In genomic region chr6:90987561-90988298, GRCm38 (mm10) we compare ENCODE assay signal across 8 mouse cellular contexts. TPM values are rescaled to one million over a fixed set of nuclear protein-coding genes. Genes with fewer than 3 reads are reported as not detected.
DNase-seq lines count a peak whose midpoint lies in the region; ATAC-seq and TF ChIP-seq lines count a peak whose summit lies in the region.

No protein-coding gene starts in this region.

- TF ChIP-seq CTCF in E14TG2a.4 (conservative IDR thresholded peaks at IDR 0.05; ENCODE audit: low read length) = no peak
- no peak for TF ChIP-seq CTCF in midbrain, postnatal 0 days (IDR thresholded peaks at IDR 0.05)

- peak overlapping the region; percentile 88 for H3K4me3 ChIP-seq in E14TG2a.4 (replicated peaks; ENCODE audit: low read length)
- H3K4me3 ChIP-seq in limb, embryonic 13.5 days = peak overlapping the region; percentile 72
- peak overlapping the region; percentile 63 for H3K4me3 ChIP-seq in midbrain, postnatal 0 days (ENCODE audit: low read depth, low read length)

- no peak for DNase-seq in frontal cortex, postnatal 14 days (ENCODE audit: low spot score in 2 of 2)
- DNase-seq in embryo, embryonic 10.5 days (ENCODE audit: low spot score) = peak; percentile 43
- DNase-seq in heart, postnatal 36 days = peak; percentile 18 to 25
- DNase-seq in midbrain, postnatal 0 days (ENCODE audit: low spot score) = no peak
- peak; percentile 45 for DNase-seq in testis, postnatal 14 days (ENCODE audit: low spot score)

- intact Hi-C loops in heart, postnatal 36 days (cut with DNase I) = loop anchor here (5.0 kb wide), 1 partner anchor 105 kb away; no protein-coding TSS in a partner anchor

- peak overlapping the region; percentile 99 for H3K4me2 ChIP-seq in limb, embryonic 13.5 days (replicated peaks)
- H3K4me2 ChIP-seq in midbrain, postnatal 0 days (ENCODE audit: low read depth, low read length, poor library complexity, severe bottlenecking) = peak overlapping the region; percentile 97

- H3K4me1 ChIP-seq in E14TG2a.4 (replicated peaks; ENCODE audit: low read depth, low read length) = peaks cover 17% of the 10 kb centered on the region
- H3K4me1 ChIP-seq in limb, embryonic 13.5 days = peaks cover 18% of the 10 kb centered on the region
- H3K4me1 ChIP-seq in midbrain, postnatal 0 days (ENCODE audit: insufficient read depth, low read length) = peaks cover 5% of the 10 kb centered on the region; the same call in 1 of the 2 replicates

- no peaks in the 10 kb centered on the region for H3K36me3 ChIP-seq in E14TG2a.4 (ENCODE audit: insufficient read depth, low read length)
- no peaks in the 10 kb centered on the region for H3K36me3 ChIP-seq in limb, embryonic 13.5 days
- H3K36me3 ChIP-seq in midbrain, postnatal 0 days (ENCODE audit: insufficient read depth, low read length) = no peaks in the 10 kb centered on the region

- peak overlapping the region; percentile 81 for H3K9ac ChIP-seq in limb, embryonic 13.5 days
- peak overlapping the region; percentile 59 for H3K9ac ChIP-seq in midbrain, postnatal 0 days (replicated peaks; ENCODE audit: low read length, poor library complexity, severe bottlenecking)

- ATAC-seq in frontal cortex, adult (ENCODE audit: low TSS enrichment) = peak; percentile 5; the same call in 1 of the 2 replicates
- ATAC-seq in limb, embryonic 13.5 days (ENCODE audit: low FRiP score, low read depth) = 0 out of 2 replicates have a peak, but pooled peaks have one; percentile 0
- ATAC-seq in midbrain, postnatal 0 days (ENCODE audit: low FRiP score) = peak; percentile 21

- WGBS in limb, embryonic 13.5 days = under 1% methylated on average over 69 of the region's 76 CpGs
- WGBS in midbrain, postnatal 0 days = under 1% methylated on average over 65 of the region's 76 CpGs

- H3K27ac ChIP-seq in limb, embryonic 13.5 days = peak overlapping the region; percentile 22; the same call in 1 of the 2 replicates
- peak overlapping the region; percentile 38; the same call in 1 of the 2 replicates for H3K27ac ChIP-seq in midbrain, postnatal 0 days (ENCODE audit: low read depth, low read length)

- peaks cover 41% of the 10 kb centered on the region for H3K27me3 ChIP-seq in E14TG2a.4 (ENCODE audit: insufficient read depth, low read length)
- H3K27me3 ChIP-seq in limb, embryonic 13.5 days = peaks cover 24% of the 10 kb centered on the region
- no peaks in the 10 kb centered on the region for H3K27me3 ChIP-seq in midbrain, postnatal 0 days (ENCODE audit: insufficient read depth, low read length)

- H3K9me3 ChIP-seq in E14TG2a.4 (ENCODE audit: low read length) = peaks cover 12% of the 10 kb centered on the region
- peaks cover 7% of the 10 kb centered on the region; the same call in 1 of the 2 replicates for H3K9me3 ChIP-seq in limb, embryonic 13.5 days
- H3K9me3 ChIP-seq in midbrain, postnatal 0 days (ENCODE audit: low read length) = no peaks in the 10 kb centered on the region

RNA-seq across cellular contexts. Expression of gene Iqsec1, which starts 0.8 kb away (rescaled TPM):
- 100 to 1,000 TPM; 135 to 142 TPM for total RNA-seq in heart, postnatal 36 days (2021)
- 10.3 and 11.1 TPM in 2 replicates for polyA plus RNA-seq in limb, embryonic 13.5 days (2015; fragmentation: Nextera tagmentation; extraction: Ambion mirVana)
- 149 and 151 TPM in 2 replicates for total RNA-seq in midbrain, postnatal 0 days (2014; rRNA removed)
- polyA plus RNA-seq in midbrain, postnatal 0 days (2015; fragmentation: Nextera tagmentation; extraction: Ambion mirVana) = 29.0 and 34.5 TPM in 2 replicates

Comparison
In these comparisons a context has a peak if more than half of its experiments do, and no peak if none do; other contexts are left out.
1. DNase-seq: peak in embryo, embryonic 10.5 days (single experiment), heart, postnatal 36 days (2 of 2) and testis, postnatal 14 days (single experiment); none in frontal cortex, postnatal 14 days (0 of 2) and midbrain, postnatal 0 days (single experiment).
2. Peak in every context shown above with its lines, with median percentiles within 50 percentile points of each other: ATAC-seq and H3K4me3 ChIP-seq.